Mouse (Mus musculus): Measurements from ENCODE around the gene Hoxc5. TPM values are rescaled to one million over a fixed set of nuclear protein-coding genes. Genes with fewer than 3 reads are reported as not detected.
A peak's percentile ranks its signal among the peaks of the same experiment; 100 is the strongest.

The Hoxc5 gene
- polyA plus RNA-seq, 1 experiment from 2014 or later: not detected

- no peak overlapping the region for H3K27ac ChIP-seq (ENCODE audit: low read depth)
- H3K27me3 ChIP-seq (ENCODE audit: insufficient read depth, low read length): peaks cover 99% of the 10 kb centered on the region
- H3K9ac ChIP-seq (replicated peaks): no peak overlapping the region
- no peaks in the 10 kb centered on the region for H3K36me3 ChIP-seq (replicated peaks; ENCODE audit: insufficient read depth, low read length)
- 4% methylated on average over 31 of the region's 31 CpGs for WGBS (ENCODE audit: insufficient replicate concordance)
- ATAC-seq: no peak
- no peaks in the 10 kb centered on the region for H3K9me3 ChIP-seq (ENCODE audit: low read length)
- TF ChIP-seq CTCF (IDR thresholded peaks at IDR 0.05; ENCODE audit: low read depth): no peak
- TF ChIP-seq EP300 (IDR thresholded peaks at IDR 0.05; ENCODE audit: low read depth): no peak
- DNase-seq: no peak
- no peak overlapping the region for H3K4me2 ChIP-seq (ENCODE audit: low read depth, low read length)
- no peaks in the 10 kb centered on the region for H3K4me1 ChIP-seq (ENCODE audit: insufficient read depth)
- no peak overlapping the region for H3K4me3 ChIP-seq (ENCODE audit: low read depth, low read length)
These were observed 43.0 kb downstream of the Hoxc5 start for GRCm38 (mm10) chr15:103010112-103010846.

DNA sequence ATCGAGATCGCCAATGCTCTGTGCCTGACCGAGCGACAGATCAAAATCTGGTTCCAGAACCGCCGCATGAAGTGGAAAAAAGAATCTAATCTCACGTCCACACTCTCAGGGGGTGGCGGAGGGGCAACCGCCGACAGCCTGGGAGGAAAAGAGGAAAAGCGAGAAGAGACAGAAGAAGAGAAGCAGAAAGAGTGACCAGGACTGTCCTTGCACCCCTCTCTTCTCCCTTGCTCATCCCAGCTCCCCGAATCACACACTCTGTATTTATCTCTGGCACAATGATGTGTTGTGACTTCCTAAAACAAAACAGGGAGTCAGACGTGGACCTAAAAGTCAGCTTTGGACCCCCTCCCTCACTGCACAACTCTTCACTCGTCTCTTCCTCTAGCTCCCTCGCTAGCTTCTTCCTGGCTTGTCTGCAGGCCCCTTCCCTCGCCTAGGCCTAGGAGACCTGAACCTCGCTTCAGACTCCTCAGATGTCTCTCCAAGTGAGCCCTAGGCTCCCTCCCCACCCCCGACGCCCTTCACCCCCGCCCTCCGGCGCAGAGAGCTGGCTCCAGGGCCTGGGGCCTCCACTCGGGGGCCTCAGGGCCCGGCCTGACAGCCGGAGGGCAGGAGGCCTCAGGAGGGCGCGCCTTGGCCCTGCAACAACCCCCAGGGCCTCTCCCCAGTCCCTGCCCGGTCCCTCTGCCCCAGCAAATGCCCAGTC, 43.8 kb downstream of the Hoxc5 start:
- ATAC-seq (no peak), DNase-seq (no peak)
- Histone ChIP-seq H3K4me1 (ENCODE audit: insufficient read depth) (no peaks in the 10 kb centered on the region), H3K27ac (ENCODE audit: low read depth) (no peak overlapping the region), H3K27me3 (ENCODE audit: insufficient read depth, low read length) (peaks cover 99% of the 10 kb centered on the region), H3K4me2 (ENCODE audit: low read depth, low read length) (no peak overlapping the region), H3K36me3 (replicated peaks; ENCODE audit: insufficient read depth, low read length) (no peaks in the 10 kb centered on the region), H3K9me3 (ENCODE audit: low read length) (no peaks in the 10 kb centered on the region), H3K4me3 (ENCODE audit: low read depth, low read length) (no peak overlapping the region), H3K9ac (replicated peaks) (no peak overlapping the region)
- no peak for TF ChIP-seq EP300 (IDR thresholded peaks at IDR 0.05; ENCODE audit: low read depth)
- TF ChIP-seq CTCF (IDR thresholded peaks at IDR 0.05; ENCODE audit: low read depth): no peak
- WGBS (ENCODE audit: insufficient replicate concordance): 3% methylated on average over 28 of the region's 28 CpGs

DNA sequence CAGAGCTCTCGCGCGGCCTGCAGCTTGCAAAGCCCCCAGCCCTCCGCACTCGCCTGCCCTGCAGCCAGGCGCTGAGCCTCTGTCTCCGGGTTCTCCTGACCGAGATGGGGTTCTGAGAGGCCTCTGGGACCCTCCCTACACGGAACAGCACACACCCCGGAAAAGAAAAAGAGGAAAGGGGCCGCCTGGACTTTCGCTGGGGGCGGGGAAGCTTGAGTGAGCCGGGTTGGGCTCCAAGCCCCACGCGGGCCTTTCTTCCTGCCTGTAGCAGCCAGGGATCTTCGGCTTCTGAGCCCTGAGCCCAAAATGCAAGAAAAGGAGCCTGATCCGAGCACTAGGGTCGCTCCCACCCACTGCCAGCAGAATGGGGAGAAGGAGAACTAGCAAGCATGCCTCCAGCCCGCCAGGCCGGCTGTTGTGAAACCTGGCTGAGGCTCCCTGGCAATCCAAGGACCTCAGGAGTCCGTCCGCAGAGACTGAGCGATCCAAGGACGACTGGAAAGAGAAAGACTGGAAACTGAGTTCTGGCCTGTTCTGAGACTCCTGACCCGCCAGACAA, 44.8 kb downstream of the Hoxc5 start:
- no peak overlapping the region for H3K4me3 ChIP-seq (ENCODE audit: low read depth, low read length)

GRCm38 (mm10) chr15:103013238-103013984, 46.2 kb downstream of the Hoxc5 start:
- H3K9me3 ChIP-seq (ENCODE audit: low read length): no peaks in the 10 kb centered on the region
- H3K27ac ChIP-seq (ENCODE audit: low read depth): no peak overlapping the region
- no peak overlapping the region for H3K9ac ChIP-seq (replicated peaks)
- peak; percentile 56 for DNase-seq
- no peak for TF ChIP-seq EP300 (IDR thresholded peaks at IDR 0.05; ENCODE audit: low read depth)
- peak; percentile 70 for TF ChIP-seq CTCF (IDR thresholded peaks at IDR 0.05; ENCODE audit: low read depth)
- peaks cover 98% of the 10 kb centered on the region for H3K27me3 ChIP-seq (ENCODE audit: insufficient read depth, low read length)
- H3K4me1 ChIP-seq (ENCODE audit: insufficient read depth): no peaks in the 10 kb centered on the region
- no peaks in the 10 kb centered on the region for H3K36me3 ChIP-seq (replicated peaks; ENCODE audit: insufficient read depth, low read length)
- no peak overlapping the region for H3K4me3 ChIP-seq (ENCODE audit: low read depth, low read length)
- H3K4me2 ChIP-seq (ENCODE audit: low read depth, low read length): no peak overlapping the region
- 5% methylated on average over 17 of the region's 17 CpGs for WGBS (ENCODE audit: insufficient replicate concordance)
- no peak for ATAC-seq

More for the DNA sequence above, 44.8 kb downstream of the Hoxc5 start:
- 9% methylated on average over 26 of the region's 26 CpGs for WGBS (ENCODE audit: insufficient replicate concordance)
- no peaks in the 10 kb centered on the region for H3K4me1 ChIP-seq (ENCODE audit: insufficient read depth)
- ATAC-seq (no peak), DNase-seq (no peak)
- H3K9ac ChIP-seq (replicated peaks): no peak overlapping the region
- no peaks in the 10 kb centered on the region for H3K9me3 ChIP-seq (ENCODE audit: low read length)
- no peaks in the 10 kb centered on the region for H3K36me3 ChIP-seq (replicated peaks; ENCODE audit: insufficient read depth, low read length)
- no peak overlapping the region for H3K4me2 ChIP-seq (ENCODE audit: low read depth, low read length)
- H3K27ac ChIP-seq (ENCODE audit: low read depth): no peak overlapping the region
- no peak for TF ChIP-seq CTCF (IDR thresholded peaks at IDR 0.05; ENCODE audit: low read depth)
- TF ChIP-seq EP300 (IDR thresholded peaks at IDR 0.05; ENCODE audit: low read depth): no peak
- peaks cover 99% of the 10 kb centered on the region for H3K27me3 ChIP-seq (ENCODE audit: insufficient read depth, low read length)

- peaks cover 98% of the 10 kb centered on the region for H3K27me3 ChIP-seq (ENCODE audit: insufficient read depth, low read length)
- H3K9ac ChIP-seq (replicated peaks): no peak overlapping the region
- no peak overlapping the region; the same call in 1 of the 2 replicates for H3K4me2 ChIP-seq (ENCODE audit: low read depth, low read length)
- TF ChIP-seq CTCF (IDR thresholded peaks at IDR 0.05; ENCODE audit: low read depth) (no peak), EP300 (IDR thresholded peaks at IDR 0.05; ENCODE audit: low read depth) (no peak)
- DNase-seq (no peak), ATAC-seq (no peak)
- H3K4me3 ChIP-seq (ENCODE audit: low read depth, low read length): peak overlapping the region; percentile 8; the same call in 1 of the 2 replicates
- H3K36me3 ChIP-seq (replicated peaks; ENCODE audit: insufficient read depth, low read length): no peaks in the 10 kb centered on the region
- H3K9me3 ChIP-seq (ENCODE audit: low read length): no peaks in the 10 kb centered on the region
- 2% methylated on average over 49 of the region's 57 CpGs for WGBS (ENCODE audit: insufficient replicate concordance)
- no peak overlapping the region for H3K27ac ChIP-seq (ENCODE audit: low read depth)
- H3K4me1 ChIP-seq (ENCODE audit: insufficient read depth): no peaks in the 10 kb centered on the region
These were observed 47.1 kb downstream of the Hoxc5 start for GRCm38 (mm10) chr15:103014166-103015008.

All from liver, postnatal 0 days (tissue).